Mouse (Mus musculus): Measurements from ENCODE around the gene Ptpdc1. TPM values are rescaled to one million over a fixed set of nuclear protein-coding genes. Genes with fewer than 3 reads are reported as not detected.

The Ptpdc1 gene
- 1 to 10 TPM; 5.0 to 6.3 TPM for total RNA-seq (2021)
- long read RNA-seq, experiment 1, full-length matches to known transcripts = 2 of 3 reads
- long read RNA-seq, experiment 1, partial matches to known transcripts = 0 of 3 reads
- long read RNA-seq, experiment 1, other reads (novel, unspliced or antisense) = 1 of 3 reads
- long read RNA-seq, experiment 2, full-length matches to known transcripts = 5 of 7 reads
- long read RNA-seq, experiment 2, partial matches to known transcripts = 1 of 7 reads
- long read RNA-seq, experiment 2, other reads (novel, unspliced or antisense) = 1 of 7 reads

DNA sequence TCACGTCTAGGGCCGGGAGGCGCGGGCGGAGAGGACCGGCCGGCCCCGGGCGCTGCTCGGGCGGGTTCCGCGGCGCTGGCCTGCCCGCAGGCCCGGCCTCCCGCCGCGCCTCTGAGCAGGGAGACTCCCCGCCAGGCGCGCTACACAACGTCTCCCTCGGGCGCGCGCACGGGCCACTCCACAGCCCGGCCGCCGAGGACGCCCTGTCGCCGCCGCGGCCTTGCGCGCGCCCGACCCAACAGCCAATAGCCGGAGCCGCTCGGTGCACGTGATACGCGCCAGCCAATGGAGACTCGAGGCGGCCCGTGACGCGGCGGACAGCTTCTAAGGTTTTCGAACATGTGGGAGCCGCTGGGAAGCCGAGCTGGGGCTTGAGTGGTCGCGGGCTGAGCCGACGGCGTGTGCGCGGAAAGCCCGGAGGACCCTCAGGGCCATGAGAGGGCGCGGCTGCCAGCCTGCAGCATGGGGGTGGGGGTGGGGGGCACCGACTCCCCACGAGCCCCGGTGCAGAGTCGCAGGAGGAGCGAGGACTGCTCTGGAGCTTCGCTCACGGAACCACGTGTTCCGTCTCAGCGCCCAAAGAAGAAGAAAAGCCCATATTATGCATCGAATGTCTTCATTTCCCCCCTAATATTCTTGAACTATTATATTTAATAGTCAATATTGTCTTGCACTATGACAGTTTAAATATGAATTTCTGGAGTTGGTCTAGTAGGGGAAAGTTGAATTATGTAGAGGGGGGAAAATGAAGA lies at the start of gene Ptpdc1:
Gene Ptpdc1 (minus strand): TSS at position 232 of the 752 bp plus-strand sequence.
- DNase-seq (ENCODE audit: low spot score in 2 of 2) = peak; percentile 97 to 98

DNA sequence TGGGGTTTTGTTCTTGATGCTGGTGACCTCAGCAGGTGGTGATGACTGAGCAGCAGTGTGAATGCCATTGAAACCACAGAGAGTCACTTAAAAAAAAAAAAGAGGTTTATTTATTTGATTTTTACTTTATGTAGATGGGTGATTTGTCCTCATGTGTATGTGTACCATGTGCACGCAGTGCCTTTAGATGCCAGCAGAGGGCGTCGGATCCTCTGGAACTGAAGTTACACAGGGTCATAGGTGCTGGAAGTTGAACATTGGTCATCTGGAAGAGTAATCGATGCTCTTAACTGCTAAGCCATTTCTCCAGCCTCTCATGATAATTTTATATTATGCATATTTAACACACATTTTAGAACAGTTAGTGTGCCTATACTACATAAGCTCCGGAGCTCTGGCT lies 49.1 kb upstream of the Ptpdc1 start:
- no peak for DNase-seq (ENCODE audit: low spot score in 2 of 2)

GRCm38 (mm10) chr13:48672312-48672840 lies 46.9 kb upstream of the Ptpdc1 start:
- DNase-seq (ENCODE audit: low spot score in 2 of 2) = no peak

- DNase-seq (ENCODE audit: low spot score in 2 of 2) = no peak
Measured at GRCm38 (mm10) chr13:48668976-48669534, 43.6 kb upstream of the Ptpdc1 start.

GRCm38 (mm10) chr13:48668091-48668975 lies 42.9 kb upstream of the Ptpdc1 start:
- no peak for DNase-seq (ENCODE audit: low spot score in 2 of 2)

GRCm38 (mm10) chr13:48667461-48667860 lies 42.0 kb upstream of the Ptpdc1 start:
- no peak for DNase-seq (ENCODE audit: low spot score in 2 of 2)

DNA sequence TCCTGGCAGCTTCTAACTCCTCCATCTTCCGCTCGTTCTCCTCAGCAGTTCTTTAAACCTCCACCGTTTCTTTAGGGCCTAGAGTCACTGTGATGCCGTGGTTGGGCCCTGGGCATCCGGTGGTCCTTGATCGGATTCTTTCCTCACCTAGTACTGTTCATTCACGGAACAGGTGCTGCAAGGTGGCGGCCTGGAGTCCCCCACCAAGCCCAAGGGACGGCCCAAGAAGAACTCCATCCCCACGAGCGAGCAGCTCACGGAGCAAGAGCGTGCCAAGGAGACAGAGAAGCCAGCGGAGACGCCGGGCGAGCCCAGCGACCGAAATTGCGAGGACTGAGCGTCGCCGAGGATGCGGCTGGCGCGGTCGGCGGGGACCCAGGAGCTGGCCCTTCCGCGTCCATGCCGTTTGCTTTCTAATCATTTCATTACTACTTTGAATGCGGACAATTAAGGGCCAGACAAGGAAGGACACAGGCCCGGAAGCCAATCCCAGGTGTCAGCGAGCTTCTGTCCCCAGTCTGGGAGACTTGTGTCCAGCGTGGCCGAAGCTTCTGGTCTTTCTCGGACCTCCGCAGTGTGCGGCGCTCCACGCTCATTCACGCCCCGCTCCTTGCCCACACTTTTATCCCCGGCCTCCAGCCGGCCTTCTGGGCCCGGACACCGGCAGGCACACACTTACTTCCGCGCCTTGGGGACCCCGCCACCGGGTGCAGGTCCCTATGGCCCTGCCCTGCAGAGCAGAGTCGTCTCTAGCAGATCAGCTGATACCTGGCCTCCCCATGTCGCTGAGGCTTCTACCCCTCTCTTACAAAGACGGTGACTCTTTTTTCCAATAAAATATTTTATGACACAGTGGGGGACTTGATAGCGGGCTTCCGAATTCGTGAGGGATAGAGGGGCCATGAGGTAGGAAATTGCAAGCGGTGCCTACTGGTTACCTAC lies 40.5 kb upstream of the Ptpdc1 start:
- no peak for DNase-seq (ENCODE audit: low spot score in 2 of 2)

DNA sequence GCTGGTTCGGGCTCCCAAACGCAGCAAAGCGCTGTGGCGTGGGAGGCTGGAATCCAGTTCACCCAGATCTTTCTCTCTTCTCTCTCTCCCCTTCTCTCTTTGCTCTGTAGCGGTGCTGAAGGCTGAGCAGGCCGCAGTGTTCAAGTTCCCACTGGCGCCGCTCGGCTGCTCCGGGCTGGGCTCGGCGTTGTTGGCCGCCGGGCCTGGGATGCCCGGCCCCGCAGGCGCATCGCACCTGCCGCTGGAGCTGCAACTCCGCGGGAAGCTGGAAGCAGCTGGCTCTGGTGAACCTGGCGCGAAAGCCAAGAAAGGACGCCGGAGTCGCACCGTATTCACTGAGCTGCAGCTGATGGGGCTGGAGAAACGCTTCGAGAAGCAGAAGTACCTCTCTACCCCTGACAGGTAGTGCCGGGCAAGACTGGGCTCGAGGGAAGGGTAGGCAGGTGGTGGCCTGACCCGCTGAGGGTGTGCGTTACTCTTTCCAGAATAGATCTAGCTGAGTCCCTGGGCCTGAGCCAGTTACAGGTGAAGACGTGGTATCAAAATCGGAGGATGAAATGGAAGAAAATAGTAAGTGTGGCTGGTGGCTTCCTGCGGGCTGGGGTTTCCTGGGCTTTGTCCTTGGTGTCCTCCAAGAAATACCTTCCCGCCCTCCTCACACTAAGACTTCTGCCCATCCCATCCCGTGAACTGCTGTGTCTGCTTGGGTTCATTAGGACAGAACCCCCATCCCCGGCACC lies 39.6 kb upstream of the Ptpdc1 start:
- DNase-seq (ENCODE audit: low spot score in 2 of 2) = no peak

GRCm38 (mm10) chr13:48663988-48664339 lies 38.5 kb upstream of the Ptpdc1 start:
- no peak for DNase-seq (ENCODE audit: low spot score in 2 of 2)

- DNase-seq (ENCODE audit: low spot score in 2 of 2) = no peak
Measured at GRCm38 (mm10) chr13:48663211-48663987, 37.9 kb upstream of the Ptpdc1 start.

DNA sequence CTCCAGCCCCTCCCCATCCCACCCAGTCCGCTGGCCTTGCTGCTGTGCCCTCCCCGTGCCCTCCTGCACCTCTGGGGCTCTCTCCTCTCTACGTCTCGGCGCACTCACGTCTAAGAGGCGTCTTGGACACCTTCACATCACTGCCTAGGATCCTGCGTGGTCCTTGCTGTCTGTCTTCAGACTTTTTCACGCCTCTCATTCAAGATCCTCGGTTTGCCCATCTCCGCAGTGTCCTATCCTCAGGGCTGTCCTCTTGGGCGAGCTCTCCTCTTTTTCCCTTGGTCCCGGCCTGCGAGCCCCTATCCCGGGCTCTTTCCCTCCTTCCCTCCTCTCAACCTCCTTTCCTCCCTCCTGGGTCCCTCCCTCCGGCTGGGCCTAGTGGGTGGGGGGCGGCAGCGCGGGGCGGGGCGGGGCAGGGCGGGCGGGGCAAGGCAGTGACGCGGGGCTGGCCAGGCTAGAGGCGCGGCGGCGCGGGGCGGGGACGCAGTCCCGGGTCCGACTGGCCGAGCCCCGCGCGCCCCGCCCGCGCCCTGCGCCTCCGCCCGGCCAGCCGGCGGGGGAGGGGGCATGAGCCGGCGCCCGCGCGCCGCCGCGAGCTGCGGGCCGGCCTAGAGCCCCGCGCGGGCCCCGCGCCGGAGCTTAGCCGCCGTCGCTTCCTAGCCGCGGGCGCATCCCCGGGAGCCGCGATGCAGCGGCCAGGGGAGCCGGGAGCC lies 37.1 kb upstream of the Ptpdc1 start, which contains the start of gene Barx1:
Gene Barx1 (plus strand): TSS at position 568 of the 713 bp plus-strand sequence.
- DNase-seq (ENCODE audit: low spot score in 2 of 2) = no peak

- DNase-seq (ENCODE audit: low spot score in 2 of 2) = no peak
Measured at GRCm38 (mm10) chr13:48661561-48661960, 36.1 kb upstream of the Ptpdc1 start.

DNA sequence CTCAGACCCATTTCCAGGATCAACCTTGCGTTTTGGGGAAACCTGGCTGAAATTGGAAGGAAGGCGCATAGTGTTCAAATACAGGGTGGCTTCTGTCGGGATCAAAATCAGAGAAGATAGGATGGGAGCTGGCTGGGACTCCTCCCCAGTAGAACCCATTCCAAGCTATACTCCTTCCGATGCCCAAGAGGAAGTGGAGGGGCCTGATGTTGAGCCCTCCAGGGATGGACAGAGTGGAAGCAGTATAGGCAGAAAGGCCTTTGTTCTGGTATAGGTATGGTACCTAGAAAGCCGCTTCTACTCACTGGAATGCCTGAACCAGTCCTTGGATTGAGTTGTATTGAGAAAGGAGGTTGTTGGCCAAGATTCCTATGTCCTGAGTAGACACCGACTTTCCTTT lies 35.3 kb upstream of the Ptpdc1 start:
- no peak for DNase-seq (ENCODE audit: low spot score in 2 of 2)

- DNase-seq (ENCODE audit: low spot score in 2 of 2) = no peak
Measured at GRCm38 (mm10) chr13:48660221-48660734, 34.8 kb upstream of the Ptpdc1 start.

GRCm38 (mm10) chr13:48659254-48660220 lies 34.1 kb upstream of the Ptpdc1 start:
- no peak for DNase-seq (ENCODE audit: low spot score in 2 of 2)

- no peak for DNase-seq (ENCODE audit: low spot score in 2 of 2)
Measured at GRCm38 (mm10) chr13:48658588-48659253, 33.3 kb upstream of the Ptpdc1 start.

Measured in adrenal gland, adult 18-20 months (tissue).